Mouse (Mus musculus) CH12.LX (cell line): ENCODE measurements at regions not wholly inside any gene's neighbourhood (a gene's known extent, or its start where the extent isn't known, plus 50 kb on each side); places are given as distances from the start of the nearest gene placed in this dataset.

Experiments used
- DNase-seq: peaks from one replicate; pipeline ENCODE4 v3.0.0-alpha.2; 2013; ENCODE audit errors: extremely low read depth
- H3K27ac ChIP-seq: 2 replicates; pipeline ENCODE4 v1.5.1; 2012; ENCODE audit warnings: low read depth, mild to moderate bottlenecking, control low read depth, moderate library complexity; ENCODE audit not compliant: insufficient read depth
- H3K27me3 ChIP-seq: replicated peaks from 2 replicates; pipeline ENCODE3; 2012; ENCODE audit warnings: inconsistent platforms
- H3K36me3 ChIP-seq, 2 experiments: replicated peaks in 1 of 2; 2 replicates each; pipeline versions ENCODE3 to v1.6.1; 2012; ENCODE audit warnings: inconsistent platforms in 1 of 2, low read length in 1 of 2, mild to moderate bottlenecking in 1 of 2, mixed read lengths in 1 of 2, moderate library complexity in 1 of 2; ENCODE audit not compliant: control insufficient read depth in 1 of 2, insufficient read depth in 1 of 2
- H3K4me1 ChIP-seq, 2 experiments: 2 replicates each; pipeline ENCODE4 v1.6.1; 2012; ENCODE audit warnings: inconsistent platforms in 1 of 2, moderate library complexity in 1 of 2; ENCODE audit not compliant: insufficient read depth in 2 of 2, control insufficient read depth in 1 of 2
- H3K4me2 ChIP-seq: 2 replicates; pipeline ENCODE4 v1.6.1; 2012; ENCODE audit warnings: low read depth, mild to moderate bottlenecking, control low read depth; ENCODE audit not compliant: poor library complexity, insufficient read depth, severe bottlenecking
- H3K4me3 ChIP-seq, 3 experiments: fragments of 150-350 bp in 1 of 3; sonication (generic) in 1 of 3; replicated peaks in 1 of 3; 2 replicates each; pipeline versions ENCODE3 to v1.5.1; 2011 to 2012; ENCODE audit warnings: low read depth in 2 of 3, low read length in 2 of 3, mild to moderate bottlenecking in 2 of 3, moderate library complexity in 2 of 3, control low read depth in 1 of 3, improper control_type of control experiment in 1 of 3, inconsistent platforms in 1 of 3, mixed read lengths in 1 of 3; ENCODE audit not compliant: poor library complexity in 1 of 3
- H3K79me2 ChIP-seq: replicated peaks from 2 replicates; pipeline ENCODE4 v1.6.1; 2012; ENCODE audit warnings: mild to moderate bottlenecking, moderate library complexity; ENCODE audit not compliant: control insufficient read depth, poor library complexity, insufficient read depth, severe bottlenecking; ENCODE audit errors: extremely low read depth
- H3K9ac ChIP-seq: 2 replicates; pipeline ENCODE4 v1.6.1; 2012; ENCODE audit warnings: low read depth, mild to moderate bottlenecking, control low read depth, moderate library complexity; ENCODE audit not compliant: insufficient read depth
- H3K9me3 ChIP-seq: replicated peaks from 2 replicates; pipeline ENCODE3; 2012; ENCODE audit warnings: low read length, inconsistent platforms, mixed read lengths
- BHLHE40 ChIP-seq: IDR thresholded peaks from 2 replicates; pipeline ENCODE4 v1.6.1; 2011; ENCODE audit warnings: mild to moderate bottlenecking, low read depth, low read length, improper control_type of control experiment
- CHD1 ChIP-seq: IDR thresholded peaks from 2 replicates; pipeline ENCODE4 v1.6.1; 2012; ENCODE audit warnings: low read depth, low read length, improper control_type of control experiment, inconsistent platforms
- CTCF ChIP-seq, 2 experiments: IDR thresholded peaks in 1 of 2; conservative IDR thresholded peaks in 1 of 2; 2 replicates each; pipeline ENCODE4 v1.5.1; 2011 to 2012; ENCODE audit warnings: low read depth in 2 of 2, low read length in 2 of 2, improper control_type of control experiment in 1 of 2, inconsistent platforms in 1 of 2, mild to moderate bottlenecking in 1 of 2, moderate library complexity in 1 of 2
- E2F4 ChIP-seq: IDR thresholded peaks from 2 replicates; pipeline ENCODE4 v1.6.1; 2011; ENCODE audit warnings: low read depth, low read length, improper control_type of control experiment; ENCODE audit not compliant: insufficient replicate concordance
- ELF1 ChIP-seq: IDR thresholded peaks from 2 replicates; pipeline ENCODE4 v1.6.1; 2014; ENCODE audit warnings: low read depth, mild to moderate bottlenecking, inconsistent platforms, low read length, improper control_type of control experiment
- EP300 ChIP-seq: IDR thresholded peaks from 2 replicates; pipeline ENCODE4 v1.6.1; 2011; ENCODE audit warnings: low read length, improper control_type of control experiment
- ETS1 ChIP-seq: conservative IDR thresholded peaks from 2 replicates; pipeline ENCODE4 v1.6.1; 2012; ENCODE audit warnings: low read depth, mild to moderate bottlenecking, inconsistent platforms, low read length, improper control_type of control experiment, moderate library complexity
- GABPA ChIP-seq: IDR thresholded peaks from 2 replicates; pipeline ENCODE4 v1.6.1; 2012; ENCODE audit warnings: low read depth, low read length, improper control_type of control experiment, inconsistent platforms; ENCODE audit not compliant: insufficient replicate concordance
- HCFC1 ChIP-seq: IDR thresholded peaks from 2 replicates; pipeline ENCODE4 v1.6.1; 2012; ENCODE audit warnings: low read depth, mild to moderate bottlenecking, inconsistent platforms, low read length, improper control_type of control experiment
- JUN ChIP-seq: IDR thresholded peaks from 2 replicates; pipeline ENCODE4 v1.6.1; 2011; ENCODE audit warnings: low read depth, mild to moderate bottlenecking, low read length, improper control_type of control experiment, moderate library complexity; ENCODE audit not compliant: insufficient read depth
- JUND ChIP-seq: conservative IDR thresholded peaks from 2 replicates; pipeline ENCODE4 v1.6.1; 2011; ENCODE audit warnings: low read depth, low read length, improper control_type of control experiment
- MAFK ChIP-seq: IDR thresholded peaks from 2 replicates; pipeline ENCODE4 v1.6.1; 2011; ENCODE audit warnings: low read length, improper control_type of control experiment; ENCODE audit not compliant: insufficient replicate concordance
- MAZ ChIP-seq: IDR thresholded peaks from 2 replicates; pipeline ENCODE4 v1.6.1; 2012; ENCODE audit warnings: low read depth, mild to moderate bottlenecking, inconsistent platforms, low read length, improper control_type of control experiment, moderate library complexity
- MEF2A ChIP-seq: IDR thresholded peaks from 2 replicates; pipeline ENCODE4 v1.6.1; 2014; ENCODE audit warnings: low read depth, mild to moderate bottlenecking, inconsistent platforms, low read length, improper control_type of control experiment, borderline replicate concordance
- MXI1 ChIP-seq: IDR thresholded peaks from 2 replicates; pipeline ENCODE4 v1.6.1; 2011; ENCODE audit warnings: mild to moderate bottlenecking, low read depth, low read length, improper control_type of control experiment
- MYC ChIP-seq: IDR thresholded peaks from 2 replicates; pipeline ENCODE4 v1.6.1; 2011; ENCODE audit warnings: low read depth, mild to moderate bottlenecking, improper control_type of control experiment, low read length
- NRF1 ChIP-seq: IDR thresholded peaks from 2 replicates; pipeline ENCODE4 v1.6.1; 2014; ENCODE audit warnings: low read depth, mild to moderate bottlenecking, inconsistent platforms, low read length, improper control_type of control experiment, moderate library complexity
- PAX5 ChIP-seq: IDR thresholded peaks from 2 replicates; pipeline ENCODE4 v1.6.1; 2012; ENCODE audit warnings: low read length, inconsistent platforms, mixed read lengths
- POLR2A ChIP-seq: IDR thresholded peaks from 2 replicates; pipeline ENCODE4 v1.6.1; 2011; ENCODE audit warnings: low read depth, mild to moderate bottlenecking, improper control_type of control experiment, low read length
- POLR2AphosphoS2 ChIP-seq: IDR thresholded peaks from 2 replicates; pipeline ENCODE4 v1.6.1; 2011; ENCODE audit warnings: low read depth, low read length, improper control_type of control experiment
- RAD21 ChIP-seq: IDR thresholded peaks from 2 replicates; pipeline ENCODE4 v1.6.1; 2011; ENCODE audit warnings: low read depth, mild to moderate bottlenecking, low read length, improper control_type of control experiment, moderate library complexity
- RCOR1 ChIP-seq: conservative IDR thresholded peaks from 2 replicates; pipeline ENCODE4 v1.6.1; 2012; ENCODE audit warnings: low read depth, mild to moderate bottlenecking, inconsistent platforms, low read length, improper control_type of control experiment
- SIN3A ChIP-seq: IDR thresholded peaks from 2 replicates; pipeline ENCODE4 v1.6.1; 2012; ENCODE audit warnings: low read length, improper control_type of control experiment, inconsistent platforms
- SMC3 ChIP-seq: IDR thresholded peaks from 2 replicates; pipeline ENCODE4 v1.6.1; 2011; ENCODE audit warnings: low read depth, low read length, improper control_type of control experiment
- TCF12 ChIP-seq: IDR thresholded peaks from 2 replicates; pipeline ENCODE4 v1.6.1; 2014; ENCODE audit warnings: low read depth, mild to moderate bottlenecking, inconsistent platforms, low read length, improper control_type of control experiment
- UBTF ChIP-seq: IDR thresholded peaks from 2 replicates; pipeline ENCODE4 v1.6.1; 2012; ENCODE audit warnings: low read depth, mild to moderate bottlenecking, inconsistent platforms, low read length, improper control_type of control experiment, moderate library complexity
- USF1 ChIP-seq: IDR thresholded peaks from 2 replicates; pipeline ENCODE4 v1.6.1; 2014; ENCODE audit warnings: low read depth, mild to moderate bottlenecking, inconsistent platforms, low read length, improper control_type of control experiment
- ZC3H11A ChIP-seq: IDR thresholded peaks from 2 replicates; pipeline ENCODE4 v1.6.1; 2012; ENCODE audit warnings: low read depth, mild to moderate bottlenecking, inconsistent platforms, low read length, improper control_type of control experiment
- dilution Hi-C: fragments of 300-500 bp; cut with MboI; formaldehyde crosslinking; loops from 2 replicates; pipeline ENCODE4 v1.14.3; 2020; ENCODE audit warnings: low sequenced_read_pairs; ENCODE audit not compliant: extremely low pct_unique_long_range_greater_than_20kb, extremely low pct_ligation_motif_present
- in situ Hi-C: fragments of 300-500 bp; cut with MboI; formaldehyde crosslinking; loops from 3 replicates; pipeline ENCODE4 v1.14.3; 2019; ENCODE audit warnings: low sequenced_read_pairs, low pct_ligation_motif_present, low pct_unique_long_range_greater_than_20kb, mixed read lengths

DNA sequence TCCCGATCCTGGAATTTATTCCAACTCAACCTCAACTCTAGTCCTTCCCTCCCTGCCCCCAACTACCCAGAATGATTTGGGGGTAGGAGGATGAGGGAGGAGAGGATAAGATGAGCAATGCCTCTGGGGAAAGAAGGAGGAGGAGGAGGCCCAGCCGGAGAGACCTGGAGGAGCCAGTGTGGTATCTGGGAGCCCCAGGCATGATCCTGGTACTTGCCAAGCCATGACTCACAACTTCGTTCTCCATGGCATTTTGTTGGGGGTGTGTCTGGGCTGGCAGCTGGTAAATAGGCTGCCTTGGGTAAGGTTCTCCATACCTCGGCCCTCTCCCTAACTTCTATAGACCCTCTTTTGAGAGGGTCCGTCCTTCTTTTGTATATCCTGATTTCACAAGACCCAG is 81.2 kb upstream of the Hoxc13 start:
- H3K9ac ChIP-seq, result no peak overlapping the region
- DNase-seq, result no peak
- in situ Hi-C loops, result no loop called here
- no peak for TF ChIP-seq JUND
- TF ChIP-seq JUN, result no peak
- TF ChIP-seq ZC3H11A, result no peak
- no peak for TF ChIP-seq SIN3A
- no peak for TF ChIP-seq PAX5
- no peak for TF ChIP-seq MEF2A
- no peak for TF ChIP-seq MYC
- TF ChIP-seq RCOR1, result no peak
- no peak for TF ChIP-seq POLR2AphosphoS2
- no peak for TF ChIP-seq CHD1
- H3K36me3 ChIP-seq, result no peaks in the 10 kb centered on the region
- H3K4me2 ChIP-seq, result no peak overlapping the region
- dilution Hi-C loops, result no loop called here
- no peaks in the 10 kb centered on the region for H3K9me3 ChIP-seq
- no peak overlapping the region for H3K4me3 ChIP-seq
- peaks cover 99% of the 10 kb centered on the region for H3K27me3 ChIP-seq
- H3K27ac ChIP-seq, result no peak overlapping the region
- no peaks in the 10 kb centered on the region for H3K79me2 ChIP-seq
- H3K4me1 ChIP-seq, result no peaks in the 10 kb centered on the region

DNA sequence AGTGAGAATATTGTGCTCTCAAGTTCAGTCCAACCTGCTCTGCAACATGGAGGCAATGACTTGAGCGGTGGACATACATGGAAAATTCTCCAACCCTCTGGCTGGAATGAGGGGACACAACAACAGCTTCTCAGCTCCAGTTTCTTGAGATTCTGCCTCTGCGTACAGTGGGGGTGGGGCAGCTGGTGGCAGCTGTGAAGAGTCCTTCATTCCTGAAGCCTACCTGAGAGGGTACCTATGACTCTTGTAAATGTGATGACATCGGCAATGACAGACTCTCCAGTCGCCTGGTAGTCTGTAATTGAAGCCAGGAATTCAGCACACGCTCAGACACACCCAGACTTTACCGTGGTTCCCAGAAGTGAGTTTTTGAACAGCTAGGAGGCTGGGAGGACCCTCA is 58.5 kb upstream of the Hoxc13 start:
- dilution Hi-C loops, result no loop called here
- in situ Hi-C loops, result no loop called here

GRCm38 (mm10) chr15:102866788-102867187 is 54.1 kb upstream of the Hoxc13 start:
- Histone ChIP-seq H3K4me2 (no peak overlapping the region), H3K4me3 (no peak overlapping the region), H3K4me1 (no peaks in the 10 kb centered on the region), H3K27me3 (peaks cover 95% of the 10 kb centered on the region), H3K79me2 (no peaks in the 10 kb centered on the region), H3K9me3 (no peaks in the 10 kb centered on the region), H3K36me3 (no peaks in the 10 kb centered on the region), H3K27ac (no peak overlapping the region), H3K9ac (no peak overlapping the region)
- dilution Hi-C loops (no loop called here), in situ Hi-C loops (no loop called here)
- TF ChIP-seq MYC, result no peak
- TF ChIP-seq BHLHE40, result no peak
- no peak for TF ChIP-seq JUN
- TF ChIP-seq POLR2A, result no peak
- no peak for TF ChIP-seq PAX5
- TF ChIP-seq RAD21, result no peak
- TF ChIP-seq MAFK, result no peak
- TF ChIP-seq JUND, result no peak
- no peak for TF ChIP-seq EP300
- TF ChIP-seq CHD1, result no peak
- no peak for TF ChIP-seq ELF1
- no peak for TF ChIP-seq E2F4
- TF ChIP-seq TCF12, result no peak
- no peak for TF ChIP-seq MAZ
- TF ChIP-seq RCOR1, result no peak
- no peak for TF ChIP-seq MXI1
- TF ChIP-seq ZC3H11A, result no peak
- no peak for TF ChIP-seq USF1
- no peak for TF ChIP-seq ETS1
- no peak for TF ChIP-seq CTCF (conservative IDR thresholded peaks at IDR 0.05 in 1 of 2, IDR thresholded peaks at IDR 0.05 in 1 of 2; ENCODE audit: low read depth in 2 of 2, low read length in 2 of 2)
- DNase-seq, result no peak

More for the DNA sequence above, 58.5 kb upstream of the Hoxc13 start:
- Histone ChIP-seq H3K27ac (no peak overlapping the region), H3K9me3 (no peaks in the 10 kb centered on the region), H3K4me3 (no peak overlapping the region), H3K4me2 (no peak overlapping the region), H3K27me3 (peaks cover 95% of the 10 kb centered on the region), H3K36me3 (no peaks in the 10 kb centered on the region), H3K79me2 (no peaks in the 10 kb centered on the region), H3K9ac (no peak overlapping the region), H3K4me1 (no peaks in the 10 kb centered on the region)
- no peak for DNase-seq
- TF ChIP-seq GABPA (no peak), HCFC1 (no peak), CTCF (conservative IDR thresholded peaks at IDR 0.05 in 1 of 2, IDR thresholded peaks at IDR 0.05 in 1 of 2; ENCODE audit: low read depth in 2 of 2, low read length in 2 of 2) (no peak), E2F4 (no peak), SMC3 (no peak), SIN3A (no peak), NRF1 (no peak), UBTF (no peak), BHLHE40 (no peak)
